Mouse (Mus musculus): ENCODE results near the gene Ankrd17. TPM values are rescaled to one million over a fixed set of nuclear protein-coding genes. Genes with fewer than 3 reads are reported as not detected.
"Not testable (repeated sequence)": the region's sequence is repeated elsewhere in the genome, so short reads cannot be mapped to it uniquely, and the experiment has no call there.

Gene Ankrd17
- polyA plus RNA-seq, 1 experiment from 2014 or later = 21.6 TPM

DNA sequence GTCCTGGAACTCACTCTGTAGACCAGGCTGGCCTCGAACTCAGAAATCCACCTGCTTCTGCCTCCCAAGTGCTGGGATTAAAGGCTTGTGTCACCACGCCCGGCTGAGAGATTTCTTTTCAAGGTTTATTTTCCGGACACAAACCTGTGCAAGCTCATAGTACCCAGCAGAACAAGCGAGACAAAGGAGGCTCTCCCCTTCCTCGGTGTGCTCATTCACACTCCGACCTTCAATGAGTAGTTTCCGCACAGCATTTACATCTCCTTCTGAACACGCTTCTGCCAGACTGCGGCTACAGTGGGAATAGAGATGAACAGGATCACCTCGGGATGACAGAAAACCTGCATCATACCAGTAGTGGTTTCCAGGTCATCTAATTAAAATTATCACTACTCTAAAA is 68.0 kb downstream of the Ankrd17 start:
- peaks cover 28% of the 10 kb centered on the region for H3K36me3 ChIP-seq
- H3K27ac ChIP-seq = no peak overlapping the region
- no peaks in the 10 kb centered on the region for H3K27me3 ChIP-seq
- H3K9ac ChIP-seq = no peak overlapping the region
- H3K4me1 ChIP-seq = no peaks in the 10 kb centered on the region
- H3K9me3 ChIP-seq = no peaks in the 10 kb centered on the region
- H3K4me3 ChIP-seq = no peak overlapping the region
- 94% methylated on average over 11 of the region's 11 CpGs for WGBS
- no peak for ATAC-seq (ENCODE audit: borderline replicate concordance, extremely low read depth, low FRiP score, low TSS enrichment)
- H3K4me2 ChIP-seq = no peak overlapping the region

DNA sequence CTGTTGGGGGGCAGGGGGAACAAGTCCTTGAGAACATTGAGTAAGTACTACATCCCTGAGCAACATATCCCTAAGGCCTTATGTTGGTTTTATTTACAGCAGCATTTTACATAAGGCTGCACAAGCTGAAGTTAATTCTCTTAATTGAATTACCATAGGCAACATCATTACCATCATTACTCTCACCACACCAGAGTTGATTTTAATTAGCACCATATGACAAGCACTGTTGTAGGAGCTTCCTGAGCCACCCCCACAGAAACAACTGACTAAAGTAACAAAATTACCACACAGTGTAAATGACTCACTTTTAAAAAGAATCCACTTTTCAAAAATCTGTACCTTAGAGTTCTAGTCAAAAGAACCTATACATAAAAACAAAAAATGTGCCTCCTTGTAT is 76.5 kb downstream of the Ankrd17 start:
- Histone ChIP-seq H3K9ac (no peak overlapping the region), H3K4me3 (no peak overlapping the region), H3K36me3 (peaks cover 66% of the 10 kb centered on the region), H3K27ac (no peak overlapping the region), H3K4me2 (no peak overlapping the region), H3K9me3 (no peaks in the 10 kb centered on the region), H3K27me3 (no peaks in the 10 kb centered on the region), H3K4me1 (no peaks in the 10 kb centered on the region)
- no peak for ATAC-seq (ENCODE audit: borderline replicate concordance, extremely low read depth, low FRiP score, low TSS enrichment)

DNA sequence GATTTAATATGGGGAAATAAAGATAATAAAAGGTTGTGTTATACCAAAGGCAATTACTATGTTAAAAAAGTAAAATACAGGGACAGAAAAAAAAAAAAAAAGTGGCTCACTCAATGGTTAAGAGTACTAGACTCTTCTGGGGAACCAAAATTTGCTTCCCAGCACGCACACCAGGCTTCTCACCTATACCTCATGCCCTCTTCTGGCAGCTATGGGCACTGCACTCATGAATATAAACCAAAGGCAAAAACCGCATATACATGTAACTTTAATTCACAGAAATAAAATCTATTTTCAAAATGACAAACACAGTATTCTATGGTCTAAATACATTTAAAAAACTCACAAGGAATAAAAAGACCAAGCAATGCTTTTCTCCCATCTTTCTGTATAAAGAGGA is 79.8 kb downstream of the Ankrd17 start:
- H3K9me3 ChIP-seq = no peaks in the 10 kb centered on the region
- H3K27me3 ChIP-seq = no peaks in the 10 kb centered on the region
- H3K36me3 ChIP-seq = peaks cover 65% of the 10 kb centered on the region
- no peak overlapping the region for H3K4me2 ChIP-seq
- no peak overlapping the region for H3K9ac ChIP-seq
- 60% methylated on average over 2 of the region's 2 CpGs for WGBS
- no peak overlapping the region for H3K27ac ChIP-seq
- H3K4me1 ChIP-seq = no peaks in the 10 kb centered on the region
- no peak for ATAC-seq (ENCODE audit: borderline replicate concordance, extremely low read depth, low FRiP score, low TSS enrichment)
- no peak overlapping the region for H3K4me3 ChIP-seq

DNA sequence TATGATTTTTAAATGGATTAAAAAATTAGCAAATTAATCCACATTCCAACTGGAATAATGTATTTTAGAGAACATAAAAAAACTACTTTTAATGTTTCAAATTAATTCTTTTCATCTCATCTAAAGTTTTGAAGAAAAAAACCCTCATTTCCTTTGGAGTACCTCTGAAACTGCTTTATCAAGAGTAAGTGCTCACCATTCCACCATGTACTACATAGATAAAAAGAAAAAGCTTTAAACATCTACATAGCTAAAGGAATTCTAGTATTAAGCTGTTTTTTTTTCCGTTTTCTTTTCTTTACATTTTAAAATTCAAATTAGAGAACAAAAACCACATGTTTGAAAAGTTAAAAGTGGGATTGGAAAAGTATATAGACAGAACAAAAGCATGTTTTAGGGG is 86.3 kb downstream of the Ankrd17 start:
- no peaks in the 10 kb centered on the region for H3K27me3 ChIP-seq
- H3K4me1 ChIP-seq = no peaks in the 10 kb centered on the region
- WGBS = 81% methylated on average over 1 of the region's 1 CpGs
- H3K36me3 ChIP-seq = peaks cover 49% of the 10 kb centered on the region
- H3K9ac ChIP-seq = no peak overlapping the region
- H3K27ac ChIP-seq = no peak overlapping the region
- no peaks in the 10 kb centered on the region for H3K9me3 ChIP-seq
- ATAC-seq (ENCODE audit: borderline replicate concordance, extremely low read depth, low FRiP score, low TSS enrichment) = no peak
- no peak overlapping the region for H3K4me3 ChIP-seq
- H3K4me2 ChIP-seq = no peak overlapping the region

DNA sequence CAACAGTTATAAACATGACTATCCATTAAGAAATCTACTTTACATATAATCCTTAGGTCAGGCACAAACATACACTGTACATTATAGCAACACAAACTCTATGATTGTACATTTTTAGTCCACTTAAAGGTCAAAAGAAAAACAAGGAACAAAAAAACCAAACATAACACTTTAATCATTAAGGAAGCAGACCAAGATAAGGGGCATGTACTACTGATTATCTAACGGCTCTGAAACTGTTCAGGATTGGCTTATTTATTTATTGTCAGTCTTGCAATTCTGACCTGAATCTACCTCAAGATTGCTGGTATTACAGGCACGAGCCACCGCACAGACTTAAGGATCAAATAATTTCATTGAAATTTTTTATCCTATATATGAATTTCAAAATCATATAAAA is 87.0 kb downstream of the Ankrd17 start:
- no peak overlapping the region for H3K4me2 ChIP-seq
- H3K36me3 ChIP-seq = peaks cover 49% of the 10 kb centered on the region
- no peaks in the 10 kb centered on the region for H3K9me3 ChIP-seq
- H3K27ac ChIP-seq = no peak overlapping the region
- no peaks in the 10 kb centered on the region for H3K4me1 ChIP-seq
- 69% methylated on average over 3 of the region's 3 CpGs for WGBS
- H3K9ac ChIP-seq = no peak overlapping the region
- no peaks in the 10 kb centered on the region for H3K27me3 ChIP-seq
- no peak overlapping the region for H3K4me3 ChIP-seq
- ATAC-seq (ENCODE audit: borderline replicate concordance, extremely low read depth, low FRiP score, low TSS enrichment) = no peak

DNA sequence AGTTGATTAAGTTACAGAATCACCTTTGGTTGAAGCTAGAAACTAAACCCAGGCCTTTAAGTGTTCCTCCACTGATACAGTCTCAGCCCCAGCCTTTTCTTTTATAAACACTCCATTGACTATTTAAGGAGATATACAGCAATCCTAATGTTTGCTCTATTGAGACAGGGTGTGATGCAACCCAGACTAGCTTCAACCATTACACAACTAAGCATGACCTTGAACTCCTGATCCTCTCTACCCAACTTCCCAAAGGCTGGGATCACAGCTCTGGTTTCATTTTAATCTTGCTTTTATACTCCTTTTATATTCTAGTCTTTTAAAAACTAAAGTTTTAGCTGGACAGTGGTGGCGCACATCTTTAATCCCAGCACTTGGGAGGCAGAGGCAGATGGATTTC is 88.9 kb downstream of the Ankrd17 start:
- WGBS = 95% methylated on average over 1 of the region's 1 CpGs
- no peak overlapping the region for H3K4me2 ChIP-seq
- ATAC-seq (ENCODE audit: borderline replicate concordance, extremely low read depth, low FRiP score, low TSS enrichment) = no peak
- H3K27ac ChIP-seq = no peak overlapping the region
- no peak overlapping the region for H3K9ac ChIP-seq
- peaks cover 37% of the 10 kb centered on the region for H3K36me3 ChIP-seq
- H3K9me3 ChIP-seq = no peaks in the 10 kb centered on the region
- no peaks in the 10 kb centered on the region for H3K4me1 ChIP-seq
- no peak overlapping the region for H3K4me3 ChIP-seq
- no peaks in the 10 kb centered on the region for H3K27me3 ChIP-seq

DNA sequence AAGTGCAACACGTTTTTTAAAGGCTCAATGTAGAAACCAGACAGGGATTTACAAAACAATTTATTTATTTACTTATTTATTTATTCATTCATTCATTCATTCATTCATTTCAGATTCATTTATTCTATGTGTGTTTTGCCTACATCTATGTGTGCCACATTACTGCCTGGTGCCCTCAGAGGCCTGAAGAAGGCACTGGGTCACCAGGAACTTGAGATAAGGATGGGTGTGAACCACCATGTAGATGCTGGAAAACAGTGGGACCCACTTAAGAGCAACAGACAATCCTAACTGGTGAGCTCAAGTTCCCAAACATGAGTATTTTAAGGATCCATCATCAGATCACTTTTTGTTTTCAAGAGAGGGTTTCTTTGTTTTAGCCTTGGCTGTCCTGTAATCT is 91.6 kb downstream of the Ankrd17 start:
- H3K4me1 ChIP-seq = no peaks in the 10 kb centered on the region
- no peaks in the 10 kb centered on the region for H3K27me3 ChIP-seq
- no peak overlapping the region for H3K9ac ChIP-seq
- no peaks in the 10 kb centered on the region for H3K9me3 ChIP-seq
- 83% methylated on average over 1 of the region's 1 CpGs for WGBS
- no peak overlapping the region for H3K4me2 ChIP-seq
- H3K4me3 ChIP-seq = no peak overlapping the region
- peaks cover 35% of the 10 kb centered on the region for H3K36me3 ChIP-seq
- no peak overlapping the region for H3K27ac ChIP-seq
- ATAC-seq (ENCODE audit: borderline replicate concordance, extremely low read depth, low FRiP score, low TSS enrichment) = no peak

DNA sequence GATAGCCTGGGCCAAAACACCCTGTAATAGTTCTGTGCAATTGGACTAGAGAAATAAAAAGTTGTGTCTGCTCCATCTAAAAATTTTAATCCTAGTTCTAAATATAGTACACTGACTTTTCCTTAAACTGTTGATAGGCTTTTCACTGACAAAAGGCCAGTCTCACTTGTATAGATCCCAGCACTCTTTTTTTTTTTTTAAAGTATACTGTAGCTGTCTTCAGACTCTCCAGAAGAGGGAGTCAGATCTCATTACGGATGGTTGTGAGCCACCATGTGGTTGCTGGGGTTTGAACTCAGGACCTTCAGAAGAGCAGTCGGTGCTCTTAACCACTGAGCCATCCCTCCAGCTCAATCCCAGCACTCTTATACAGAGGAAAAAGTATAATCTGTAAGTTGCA is 104.1 kb downstream of the Ankrd17 start:
- peaks cover 77% of the 10 kb centered on the region for H3K36me3 ChIP-seq
- not testable (repeated sequence) for H3K27ac ChIP-seq; H3K4me1 ChIP-seq; H3K27me3 ChIP-seq; H3K9me3 ChIP-seq; ATAC-seq (ENCODE audit: borderline replicate concordance, extremely low read depth, low FRiP score, low TSS enrichment); H3K9ac ChIP-seq; H3K4me2 ChIP-seq; H3K4me3 ChIP-seq
- WGBS = 86% methylated on average over 2 of the region's 2 CpGs

DNA sequence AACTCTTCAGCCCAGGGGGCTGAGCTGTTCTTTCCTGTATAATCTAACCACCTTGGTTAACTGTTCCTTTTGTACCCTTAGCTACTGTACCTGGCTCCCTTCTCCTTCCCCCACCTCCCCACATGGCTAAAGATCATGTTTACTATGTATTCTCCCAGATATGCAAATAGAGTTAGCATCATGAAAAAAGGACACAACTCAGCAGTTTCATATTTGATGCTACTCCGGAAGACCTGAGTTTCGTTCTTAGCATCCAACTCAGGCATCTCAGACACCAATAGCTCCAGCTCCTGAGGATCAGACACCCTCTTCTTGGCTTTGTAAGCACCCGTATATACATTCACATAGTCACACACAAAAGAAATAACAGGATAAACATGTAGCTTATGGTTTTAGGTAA is 109.4 kb downstream of the Ankrd17 start:
- Histone ChIP-seq H3K4me2 (no peak overlapping the region), H3K9me3 (no peaks in the 10 kb centered on the region), H3K4me3 (no peak overlapping the region), H3K27me3 (no peaks in the 10 kb centered on the region), H3K4me1 (no peaks in the 10 kb centered on the region), H3K9ac (no peak overlapping the region), H3K27ac (no peak overlapping the region), H3K36me3 (peaks cover 91% of the 10 kb centered on the region)
- WGBS = 94% methylated on average over 3 of the region's 3 CpGs
- ATAC-seq (ENCODE audit: borderline replicate concordance, extremely low read depth, low FRiP score, low TSS enrichment) = no peak

DNA sequence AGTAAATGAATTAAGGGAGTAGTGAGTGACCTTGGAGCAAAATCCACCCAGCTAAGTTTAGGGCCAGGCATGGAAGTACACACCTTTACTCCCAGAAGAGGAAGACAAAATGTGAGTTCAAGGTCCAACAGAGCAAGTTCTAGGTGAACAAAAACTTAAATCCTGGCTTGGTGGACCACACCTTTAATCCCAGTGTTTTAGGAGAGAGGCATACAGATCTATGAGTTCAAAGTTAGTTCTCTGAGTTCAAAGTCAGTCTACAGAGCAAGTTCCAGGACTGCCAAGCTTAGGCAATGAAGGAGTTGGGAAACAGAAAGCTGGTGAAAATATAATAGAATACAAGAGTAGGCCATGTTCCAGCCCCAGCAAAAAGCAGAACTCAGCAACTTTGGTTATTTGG is 118.9 kb downstream of the Ankrd17 start:
- no peaks in the 10 kb centered on the region for H3K4me1 ChIP-seq
- peaks cover 75% of the 10 kb centered on the region for H3K36me3 ChIP-seq
- no peak overlapping the region for H3K9ac ChIP-seq
- H3K27me3 ChIP-seq = no peaks in the 10 kb centered on the region
- H3K4me3 ChIP-seq = no peak overlapping the region
- H3K27ac ChIP-seq = no peak overlapping the region
- H3K9me3 ChIP-seq = no peaks in the 10 kb centered on the region
- no peak for ATAC-seq (ENCODE audit: borderline replicate concordance, extremely low read depth, low FRiP score, low TSS enrichment)
- H3K4me2 ChIP-seq = no peak overlapping the region

DNA sequence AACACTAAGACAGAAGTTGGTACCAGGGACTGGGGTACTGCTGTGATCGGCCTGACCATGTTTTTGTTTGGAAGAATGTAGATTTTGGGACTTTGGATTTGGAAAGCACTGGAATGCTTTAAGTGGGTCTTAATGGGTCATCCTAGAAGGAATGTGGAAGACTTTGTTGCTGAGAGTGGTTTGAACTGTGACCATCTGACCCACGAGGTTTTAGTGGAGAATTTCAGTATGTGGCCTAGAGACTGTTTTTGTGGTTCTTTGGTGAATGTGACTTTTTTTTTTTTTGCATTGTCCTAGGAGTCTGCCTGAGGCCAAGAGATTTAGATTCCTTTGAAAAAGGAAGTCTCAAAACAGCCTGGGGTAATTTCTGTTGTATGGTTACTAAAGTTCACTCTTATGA is 119.4 kb downstream of the Ankrd17 start:
- H3K27ac ChIP-seq = no peak overlapping the region
- no peaks in the 10 kb centered on the region for H3K9me3 ChIP-seq
- H3K4me2 ChIP-seq = no peak overlapping the region
- WGBS = 80% methylated on average over 2 of the region's 2 CpGs
- H3K36me3 ChIP-seq = peaks cover 75% of the 10 kb centered on the region
- no peak for ATAC-seq (ENCODE audit: borderline replicate concordance, extremely low read depth, low FRiP score, low TSS enrichment)
- no peak overlapping the region for H3K4me3 ChIP-seq
- no peaks in the 10 kb centered on the region for H3K27me3 ChIP-seq
- no peaks in the 10 kb centered on the region for H3K4me1 ChIP-seq
- H3K9ac ChIP-seq = no peak overlapping the region

DNA sequence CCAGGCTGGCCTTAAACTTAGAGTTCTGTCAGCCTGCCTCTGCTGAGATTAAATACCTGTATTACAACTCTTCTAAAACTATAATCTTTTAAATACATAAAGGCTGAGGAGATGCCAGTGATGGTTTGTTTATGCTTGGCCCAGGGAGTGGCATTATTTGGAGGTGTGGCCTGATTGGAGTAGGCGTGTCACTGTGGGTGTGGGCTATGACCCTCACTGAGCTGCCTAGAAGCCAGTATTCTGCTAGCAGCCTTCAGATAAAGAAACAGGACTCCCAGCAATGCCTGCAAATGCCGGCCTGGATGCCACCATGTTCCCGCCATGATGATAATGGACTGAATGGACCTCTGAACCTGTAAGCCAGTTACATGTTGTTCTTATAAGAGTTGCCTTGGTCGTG is 119.8 kb downstream of the Ankrd17 start:
- Histone ChIP-seq H3K27me3 (no peaks in the 10 kb centered on the region), H3K4me1 (no peaks in the 10 kb centered on the region), H3K4me3 (no peak overlapping the region), H3K9me3 (no peaks in the 10 kb centered on the region), H3K4me2 (no peak overlapping the region), H3K27ac (no peak overlapping the region), H3K9ac (no peak overlapping the region), H3K36me3 (peaks cover 75% of the 10 kb centered on the region)
- no peak for ATAC-seq (ENCODE audit: borderline replicate concordance, extremely low read depth, low FRiP score, low TSS enrichment)
- 78% methylated on average over 4 of the region's 4 CpGs for WGBS

DNA sequence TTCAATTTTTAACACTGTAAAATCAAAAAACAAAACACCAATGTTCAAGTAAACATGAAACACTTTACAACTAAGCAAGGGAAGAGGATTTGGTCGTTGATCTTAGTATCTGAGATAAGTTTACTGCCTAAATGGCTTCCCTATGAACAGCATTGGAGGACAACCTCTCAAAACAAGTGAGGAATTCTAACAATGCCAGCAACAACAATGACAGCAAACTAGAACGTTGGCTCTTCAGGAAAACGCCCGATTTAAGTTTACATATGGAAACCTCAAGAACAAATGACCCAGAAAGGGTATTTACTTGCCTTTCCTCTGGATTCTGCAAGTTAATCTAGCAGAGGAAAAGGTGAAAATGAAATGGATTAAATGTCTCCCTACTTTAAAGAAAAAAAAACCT is 121.0 kb downstream of the Ankrd17 start:
- Histone ChIP-seq H3K4me2 (no peak overlapping the region), H3K27ac (no peak overlapping the region), H3K9ac (no peak overlapping the region), H3K9me3 (no peaks in the 10 kb centered on the region), H3K4me1 (no peaks in the 10 kb centered on the region), H3K27me3 (no peaks in the 10 kb centered on the region), H3K36me3 (peaks cover 68% of the 10 kb centered on the region), H3K4me3 (no peak overlapping the region)
- 64% methylated on average over 4 of the region's 4 CpGs for WGBS
- no peak for ATAC-seq (ENCODE audit: borderline replicate concordance, extremely low read depth, low FRiP score, low TSS enrichment)
